Mouse (Mus musculus): ENCODE measurements around the gene Echdc3. TPM values are rescaled to one million over a fixed set of nuclear protein-coding genes. Genes with fewer than 3 reads are reported as not detected.

Gene Echdc3
- not detected for total RNA-seq (2023)

DNA sequence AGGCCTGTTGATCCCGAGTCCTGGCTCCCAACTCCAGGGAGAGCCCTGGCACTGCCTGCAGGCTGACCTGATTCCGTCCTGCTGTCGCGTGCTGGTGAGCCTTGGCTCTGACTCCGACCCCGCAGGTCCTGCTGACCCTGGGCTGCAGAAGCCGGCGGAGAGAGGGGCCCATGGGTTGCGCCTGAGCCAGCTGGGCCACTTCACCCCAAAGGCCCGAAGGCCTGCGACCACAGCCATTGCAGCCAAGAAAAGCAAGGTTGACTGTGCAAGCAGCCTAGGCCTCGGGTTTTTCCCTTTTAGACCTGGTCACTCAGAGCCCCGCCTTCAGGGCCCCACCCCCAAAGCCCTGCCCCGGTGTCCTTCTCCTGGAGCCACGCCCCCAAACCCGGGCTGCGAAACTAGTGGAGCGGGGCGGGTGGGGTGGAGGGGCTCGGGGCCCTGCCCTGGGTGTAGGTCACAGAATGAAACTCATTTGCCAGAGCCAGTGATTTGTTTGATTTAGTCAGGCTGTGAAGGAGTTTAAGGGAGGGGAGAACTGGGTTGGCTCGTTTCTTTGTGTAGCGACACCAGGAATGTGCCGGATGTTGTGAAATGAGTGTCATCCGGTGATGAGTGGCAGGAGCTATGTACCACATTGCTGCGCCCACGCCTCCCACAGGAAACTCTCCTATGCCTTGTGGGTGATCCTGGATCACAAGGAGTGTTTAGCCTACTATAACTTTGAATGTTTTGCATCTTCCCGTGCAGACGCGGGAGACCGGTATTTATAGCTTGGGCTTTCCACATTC, at the start of gene Echdc3:
TSS of gene Echdc3 (minus strand) at position 310 of the 788 bp plus-strand sequence.

Other genes with a start within 250 kb of the Echdc3 start
- not detected for gene Proser2, start 82.8 kb downstream of the Echdc3 start, total RNA-seq (2023)
- 10 to 100 TPM; 36.0 to 40.2 TPM for gene Usp6nl, start 109.6 kb upstream of the Echdc3 start, total RNA-seq (2023)

All from monocyte, adult 59 days (primary cell).